7 mouse cellular contexts compared by ENCODE assay signal in the genomic region with DNA sequence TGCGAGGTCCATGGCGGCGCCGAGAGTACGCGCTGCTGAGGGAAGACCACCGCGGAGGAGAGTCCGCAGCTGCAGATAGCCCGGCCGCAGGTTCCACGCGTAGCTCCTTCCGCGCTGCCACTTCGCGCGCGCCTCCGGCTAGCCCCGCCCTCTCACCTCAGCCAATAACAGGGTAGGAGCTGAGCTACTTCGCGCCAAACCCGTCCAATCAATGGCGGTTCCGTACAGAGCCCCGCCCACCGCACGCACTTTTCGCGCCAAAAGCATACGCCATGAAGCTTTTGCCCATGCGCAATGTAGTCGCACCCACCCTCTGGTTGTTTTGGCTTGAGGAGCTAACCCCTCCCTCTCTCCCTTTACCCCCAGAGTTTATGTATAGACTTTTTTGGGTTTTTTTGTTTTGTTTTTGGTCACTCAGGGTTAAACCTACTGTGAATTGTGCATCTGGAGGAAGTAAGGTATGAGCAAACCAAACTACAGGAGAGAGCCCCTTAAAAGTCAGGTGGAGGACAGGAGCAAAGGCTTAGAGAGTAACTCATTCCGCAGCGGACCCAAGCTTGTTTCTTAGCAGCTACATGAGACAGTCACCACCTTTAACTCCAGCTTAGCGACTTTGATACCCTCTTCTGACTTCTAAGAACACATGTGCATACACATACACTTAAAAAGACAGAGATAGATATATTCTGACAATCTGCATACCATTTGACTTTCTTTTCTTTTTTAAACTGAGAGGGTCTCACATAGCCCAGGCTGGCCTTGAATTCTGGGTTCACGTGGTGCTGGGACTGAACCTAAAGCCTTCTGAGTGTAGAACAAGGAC. TPM values are rescaled to one million over a fixed set of nuclear protein-coding genes. Genes with fewer than 3 reads are reported as not detected.
DNase-seq lines count a peak whose midpoint lies in the region; ATAC-seq lines count a peak whose summit lies in the region.

A gene (minus strand): TSS at position 111 of the 823 bp plus-strand sequence.

- WGBS in intestine, embryonic 15.5 days = 2% methylated on average over 38 of the region's 38 CpGs
- 3% methylated on average over 38 of the region's 38 CpGs for WGBS in midbrain, embryonic 10.5 days

- DNase-seq in adrenal gland, adult 2 months = peak; percentile 95
- peak; percentile 91 for DNase-seq in embryo, embryonic 11.5 days (ENCODE audit: low read depth, low spot score)
- peak; percentile 86 to 91 for DNase-seq in gastrocnemius, postnatal 36 days
- peak; percentile 90 to 96 for DNase-seq in left cerebral cortex, postnatal 25 days (ENCODE audit: low spot score in 2 of 2)
- peak; percentile 95 for DNase-seq in midbrain, embryonic 10.5 days (ENCODE audit: low spot score)
- peak; percentile 94 for DNase-seq in right cerebral cortex, postnatal 4 days

- peak within 1 kb of the TSS; percentile 95 for H3K27ac ChIP-seq in intestine, embryonic 15.5 days
- peak within 1 kb of the TSS; percentile 92 for H3K27ac ChIP-seq in midbrain, embryonic 10.5 days (replicated peaks)

- H3K9ac ChIP-seq in intestine, embryonic 15.5 days = peak within 1 kb of the TSS; percentile 84

- intact Hi-C loops in gastrocnemius, postnatal 36 days (cut with DNase I) = no loop called here
- intact Hi-C loops in left cerebral cortex, postnatal 25 days (cut with DNase I) = no loop called here

- peak within 1 kb of the TSS; percentile 61 for H3K4me2 ChIP-seq in intestine, embryonic 15.5 days (replicated peaks)

- peak; percentile 98 for ATAC-seq in intestine, embryonic 15.5 days

- H3K9me3 ChIP-seq in intestine, embryonic 15.5 days = no peaks in the 10 kb centered on the region
- no peaks in the 10 kb centered on the region for H3K9me3 ChIP-seq in midbrain, embryonic 10.5 days (replicated peaks)

- H3K4me3 ChIP-seq in intestine, embryonic 15.5 days (replicated peaks) = peak within 1 kb of the TSS; percentile 84
- peak within 1 kb of the TSS; percentile 82 for H3K4me3 ChIP-seq in midbrain, embryonic 10.5 days

- H3K36me3 ChIP-seq in intestine, embryonic 15.5 days = peaks cover 11% of the 10 kb centered on the region; the same call in 1 of the 2 replicates
- H3K36me3 ChIP-seq in midbrain, embryonic 10.5 days = peaks cover 64% of the 10 kb centered on the region

- H3K27me3 ChIP-seq in intestine, embryonic 15.5 days (replicated peaks) = no peaks in the 10 kb centered on the region
- no peaks in the 10 kb centered on the region for H3K27me3 ChIP-seq in midbrain, embryonic 10.5 days (ENCODE audit: low read depth, poor library complexity, severe bottlenecking)

- peaks cover 19% of the 10 kb centered on the region; the same call in 1 of the 2 replicates for H3K4me1 ChIP-seq in intestine, embryonic 15.5 days (replicated peaks)
- peaks cover 34% of the 10 kb centered on the region for H3K4me1 ChIP-seq in midbrain, embryonic 10.5 days

RNA-seq across cellular contexts. Expression of the gene that starts here (rescaled TPM):
- total RNA-seq in adrenal gland, adult 2 months (2021) = 10 to 100 TPM; 15.7 to 17.6 TPM
- 4.0 and 4.3 TPM in 2 replicates for polyA plus RNA-seq in adrenal gland, adult 2 months (2012; rRNA removed)
- total RNA-seq in gastrocnemius, postnatal 36 days (2021) = 1 to 10 TPM; 2.1 to 2.2 TPM
- polyA plus RNA-seq in intestine, embryonic 15.5 days (2015; fragmentation: Nextera tagmentation; extraction: Ambion mirVana) = 243 and 257 TPM in 2 replicates
- total RNA-seq in left cerebral cortex, postnatal 25 days (2021) = 1 to 10 TPM; 5.4 to 5.6 TPM
- 330 and 373 TPM in 2 replicates for polyA plus RNA-seq in midbrain, embryonic 10.5 days (2016; fragmentation: Nextera tagmentation; extraction: Ambion mirVana)

Comparison
In these comparisons a context has a peak if more than half of its experiments do, and no peak if none do; other contexts are left out.
1. Peak in every context shown above with its lines: DNase-seq, ATAC-seq, H3K4me3 ChIP-seq and H3K27ac ChIP-seq.
2. RNA of the gene that starts here (polyA plus RNA-seq): 330 to 373 TPM in midbrain, embryonic 10.5 days and 243 to 257 TPM in intestine, embryonic 15.5 days; 4.0 to 4.3 TPM in adrenal gland, adult 2 months; every median in the first group is over 10 times any median in the second.